Mouse (Mus musculus): ENCODE measurements at regions not wholly inside any gene's neighbourhood (a gene's known extent, or its start where the extent isn't known, plus 50 kb on each side); places are given as distances from the start of the nearest gene placed in this dataset.

GRCm38 (mm10) chr7:90059249-90059628 lies 70.8 kb upstream of the Picalm start:
- peak; percentile 31 to 47 for DNase-seq (ENCODE audit: low spot score in 2 of 2)

- peak; percentile 78 to 79 for DNase-seq (ENCODE audit: low spot score in 2 of 2)
These were observed 70.2 kb upstream of the Picalm start for GRCm38 (mm10) chr7:90059629-90060301.

GRCm38 (mm10) chr7:90060343-90061175 lies 69.5 kb upstream of the Picalm start:
- DNase-seq (ENCODE audit: low spot score in 2 of 2) = peak; percentile 62 to 79

- no peak for DNase-seq (ENCODE audit: low spot score in 2 of 2)
These were observed 68.3 kb upstream of the Picalm start for GRCm38 (mm10) chr7:90061701-90062100.

- peak; percentile 41 to 65 for DNase-seq (ENCODE audit: low spot score in 2 of 2)
These were observed 67.1 kb upstream of the Picalm start for GRCm38 (mm10) chr7:90062874-90063273.

- no peak for DNase-seq (ENCODE audit: low spot score in 2 of 2)
These were observed 65.8 kb upstream of the Picalm start for GRCm38 (mm10) chr7:90064198-90064597.

GRCm38 (mm10) chr7:90065269-90065955 lies 64.6 kb upstream of the Picalm start:
- peak in 1 of 2 experiments; percentile 28 for DNase-seq (ENCODE audit: low spot score in 2 of 2)

- DNase-seq (ENCODE audit: low spot score in 2 of 2) = no peak
These were observed 63.7 kb upstream of the Picalm start for GRCm38 (mm10) chr7:90066275-90066674.

- DNase-seq (ENCODE audit: low spot score in 2 of 2) = peak; percentile 42 to 48
These were observed 61.9 kb upstream of the Picalm start for GRCm38 (mm10) chr7:90067961-90068665.

- DNase-seq (ENCODE audit: low spot score in 2 of 2) = no peak
These were observed 59.7 kb upstream of the Picalm start for GRCm38 (mm10) chr7:90070267-90070666.

GRCm38 (mm10) chr7:90073865-90074264 lies 56.1 kb upstream of the Picalm start:
- DNase-seq (ENCODE audit: low spot score in 2 of 2) = no peak

GRCm38 (mm10) chr7:90074592-90074991 lies 55.4 kb upstream of the Picalm start:
- DNase-seq (ENCODE audit: low spot score in 2 of 2) = peak; percentile 62 to 67

GRCm38 (mm10) chr7:90077565-90077964 lies 52.4 kb upstream of the Picalm start:
- DNase-seq (ENCODE audit: low spot score in 2 of 2) = peak; percentile 16 to 35

- peak in 1 of 2 experiments; percentile 38 for DNase-seq (ENCODE audit: low spot score in 2 of 2)
These were observed 49.8 kb upstream of the Picalm start for GRCm38 (mm10) chr7:90080083-90080772.
